Mouse (Mus musculus) granulocyte monocyte progenitor cell, adult 5-6 weeks (primary cell): ENCODE results near the gene Ikbkg. TPM values are rescaled to one million over a fixed set of nuclear protein-coding genes. Genes with fewer than 3 reads are reported as not detected.
"Not testable (repeated sequence)": the region's sequence is repeated elsewhere in the genome, so short reads cannot be mapped to it uniquely, and the experiment has no call there.

Experiments
- ATAC-seq: replicated peaks from 2 replicates; pipeline ENCODE4 v1.8.0; 2016; ENCODE audit warnings: mild to moderate bottlenecking, moderate TSS enrichment, inconsistent platforms; ENCODE audit not compliant: poor library complexity, severe bottlenecking
- total RNA-seq, 2 experiments: library from RNA; stranded (forward) in 1 of 2; stranded (reverse) in 1 of 2; fragments of 200-712, 200-1000 nt in 1 of 2; fragments of >200 nt in 1 of 2; fragmentation: Nextera tagmentation in 1 of 2; gene quantifications; 2 replicates each; pipeline ENCODE4 v1.2.3; 2014 to 2017

The Ikbkg gene
- total RNA-seq (2014; fragmentation: Nextera tagmentation) (13.1 and 23.7 TPM in 2 replicates), total RNA-seq (2017) (23.1 and 57.0 TPM in 2 replicates)

DNA sequence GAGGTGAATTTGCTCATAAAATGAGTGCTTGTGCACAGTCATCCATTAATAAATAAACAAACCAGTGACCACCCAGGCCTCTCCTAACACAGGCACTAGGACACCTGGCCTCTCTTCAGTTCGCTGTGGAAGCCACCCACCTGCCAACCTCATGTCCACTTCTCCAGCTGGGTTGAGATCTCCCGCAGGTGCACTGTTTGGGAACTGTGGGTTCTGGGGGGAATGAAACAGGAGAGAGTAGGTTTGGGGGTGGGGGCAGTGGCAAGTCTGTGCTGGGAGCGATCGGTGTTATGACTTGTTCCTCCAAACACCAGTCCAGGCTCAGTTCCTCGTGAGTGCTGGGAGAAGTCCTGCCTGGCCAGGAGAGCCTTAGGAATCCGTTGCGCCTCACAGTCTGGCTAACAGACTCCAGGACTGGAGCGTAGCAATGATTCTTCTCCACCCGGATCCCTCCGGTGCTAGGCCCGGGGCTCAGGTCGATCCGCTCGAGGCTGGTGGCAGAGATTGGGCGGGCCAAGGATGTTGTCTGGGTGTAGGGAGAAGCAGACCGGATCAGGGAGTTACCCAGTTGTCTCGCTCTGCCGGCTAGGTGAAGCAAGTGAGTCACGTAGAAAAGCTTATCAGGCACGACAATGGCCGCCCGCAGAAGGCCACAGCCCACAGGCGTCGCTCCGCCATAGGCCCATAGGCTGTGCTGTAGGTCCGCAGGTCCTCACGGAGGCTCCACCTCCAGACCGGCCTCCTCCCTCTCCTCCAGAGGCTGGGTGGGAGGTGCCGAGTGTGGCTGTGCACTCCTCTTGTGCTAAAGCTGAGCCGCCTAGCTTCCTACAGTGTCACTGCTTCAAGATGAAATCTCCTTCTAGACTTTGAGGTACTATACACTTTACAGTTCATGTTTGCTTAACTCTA lies at the start of gene Ikbkg, which contains the start of gene Fam3a:
Gene Ikbkg (plus strand): TSS at position 756 of the 909 bp plus-strand sequence.
Gene Fam3a (minus strand): TSS at position 738 of the 909 bp plus-strand sequence.
- ATAC-seq = peak; percentile 100

DNA sequence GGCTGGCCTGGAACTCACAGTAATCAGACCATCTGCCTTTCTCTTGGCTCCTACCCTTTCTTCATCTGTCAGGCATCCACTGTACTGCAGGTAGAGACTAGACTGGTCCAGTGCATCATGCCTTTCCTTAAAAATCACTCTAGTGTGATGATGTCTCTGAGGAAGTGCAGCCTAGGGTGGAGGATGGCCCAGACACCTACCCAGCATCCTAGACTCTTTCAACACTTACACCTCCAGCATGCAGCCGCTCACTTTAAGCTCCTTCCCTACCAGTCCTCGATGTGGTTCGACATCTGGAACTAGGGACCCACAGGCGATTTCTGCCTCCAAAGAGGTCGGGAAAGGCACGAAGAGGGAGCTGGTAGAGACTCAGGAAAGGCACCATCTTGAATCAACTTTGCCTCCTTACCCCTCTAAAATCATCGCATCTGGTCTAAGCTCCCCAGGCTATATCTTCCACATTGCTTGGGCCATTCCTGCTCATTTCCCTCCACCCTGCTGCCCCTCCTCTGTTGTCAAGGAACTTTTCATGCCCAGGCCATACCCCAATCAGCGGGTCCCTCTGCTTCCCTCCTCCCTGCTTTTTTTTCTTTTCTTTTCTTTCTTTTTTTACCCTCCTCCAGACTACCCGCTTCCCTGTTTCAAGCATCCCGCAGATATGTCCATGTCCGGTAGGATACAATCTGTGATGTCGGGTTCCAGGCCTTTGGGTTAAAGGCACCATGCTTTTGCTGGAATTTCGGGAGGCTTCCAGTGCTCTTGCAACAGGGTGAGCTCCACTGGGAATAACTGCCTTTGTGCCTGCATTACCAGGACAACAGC lies 40.2 kb upstream of the Ikbkg start:
- 0 out of 2 replicates have a peak, but pooled peaks have one; percentile 12 for ATAC-seq

GRCm38 (mm10) chrX:74353467-74353770 lies 39.7 kb upstream of the Ikbkg start, which contains the start of gene Lage3:
Lage3 (minus strand) TSS chrX:74353618.
- ATAC-seq = peak; percentile 100

DNA sequence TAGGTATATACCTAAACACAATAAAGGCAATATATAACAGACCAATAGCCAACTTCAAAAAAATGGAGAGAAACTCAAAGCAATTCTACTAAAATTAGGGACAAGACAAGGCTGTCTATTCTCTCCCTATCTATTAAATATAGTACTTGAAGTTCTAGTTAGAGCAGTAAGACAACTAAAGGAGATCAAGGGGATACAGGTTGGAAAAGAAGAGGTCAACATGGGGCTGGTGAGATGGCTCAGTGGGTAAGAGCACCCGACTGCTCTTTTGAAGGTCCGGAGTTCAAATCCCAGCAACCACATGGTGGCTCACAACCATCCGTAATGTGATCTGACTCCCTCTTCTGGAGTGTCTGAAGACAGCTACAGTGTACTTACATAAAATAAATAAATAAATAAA lies 36.0 kb upstream of the Ikbkg start:
- not testable (repeated sequence) for ATAC-seq

- ATAC-seq = no peak
Observed at GRCm38 (mm10) chrX:74359171-74359570, 33.9 kb upstream of the Ikbkg start.

DNA sequence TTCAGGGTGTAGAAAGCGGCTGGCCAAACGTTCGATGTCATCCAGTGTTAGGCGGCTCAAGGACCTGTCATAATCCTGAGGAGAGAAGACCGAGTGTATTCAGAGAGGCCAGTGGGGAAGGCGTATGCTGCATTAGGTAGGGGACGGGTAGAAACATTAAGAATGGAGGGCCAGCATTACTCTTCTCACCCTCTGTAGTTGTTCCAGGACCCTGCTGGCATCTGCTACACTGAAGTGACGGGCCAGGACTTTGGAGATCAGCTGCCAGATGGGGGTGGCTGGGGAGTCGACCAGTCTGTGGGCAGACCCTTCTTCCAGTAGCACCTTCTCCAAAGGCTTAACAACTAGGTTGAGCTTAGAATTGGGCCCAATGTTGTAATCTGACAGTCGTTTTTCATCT lies 25.6 kb upstream of the Ikbkg start:
- no peak for ATAC-seq

- peak; percentile 65 for ATAC-seq
Observed at GRCm38 (mm10) chrX:74368209-74368909, 24.7 kb upstream of the Ikbkg start.

DNA sequence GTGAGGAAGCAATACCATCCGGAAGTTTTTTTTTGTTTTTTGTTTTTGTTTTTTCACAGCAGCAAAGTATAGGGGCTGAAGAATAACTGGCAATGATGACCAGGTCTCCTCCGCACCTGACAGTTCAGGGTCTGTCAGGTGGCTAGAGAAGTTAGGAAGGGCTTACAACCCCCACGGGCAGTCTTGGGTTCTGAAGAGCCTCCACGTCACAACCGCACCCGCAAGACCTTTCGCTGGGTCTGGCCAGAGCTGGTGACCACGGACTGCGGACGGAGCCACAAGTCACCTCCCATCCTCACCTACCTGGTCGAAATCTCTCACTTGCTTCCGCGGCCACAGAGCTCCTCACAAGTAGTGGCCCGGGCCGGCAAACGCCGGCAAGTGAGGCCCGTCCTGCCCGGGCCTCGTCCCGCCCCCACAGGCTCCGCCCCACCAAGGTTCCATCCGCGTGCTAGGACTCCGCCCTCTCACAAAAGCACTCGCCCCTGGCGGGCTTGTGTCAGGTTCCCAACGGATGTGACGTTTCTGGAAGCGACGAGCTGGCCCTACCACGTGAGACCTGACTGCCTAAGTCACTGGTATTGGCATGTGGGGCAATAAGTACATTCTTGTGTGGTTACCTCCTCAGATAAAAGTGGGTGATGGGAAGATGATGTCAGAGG lies 20.1 kb upstream of the Ikbkg start, which contains the start of the genes Ubl4a and Slc10a3:
Gene Ubl4a (minus strand): TSS at position 331 of the 662 bp plus-strand sequence.
Gene Slc10a3 (minus strand): TSS at position 462 of the 662 bp plus-strand sequence.
- ATAC-seq = peak; percentile 95

- no peak for ATAC-seq
Observed at GRCm38 (mm10) chrX:74384451-74384850, 8.6 kb upstream of the Ikbkg start.

GRCm38 (mm10) chrX:74388153-74388552 lies 4.9 kb upstream of the Ikbkg start:
- ATAC-seq = no peak

DNA sequence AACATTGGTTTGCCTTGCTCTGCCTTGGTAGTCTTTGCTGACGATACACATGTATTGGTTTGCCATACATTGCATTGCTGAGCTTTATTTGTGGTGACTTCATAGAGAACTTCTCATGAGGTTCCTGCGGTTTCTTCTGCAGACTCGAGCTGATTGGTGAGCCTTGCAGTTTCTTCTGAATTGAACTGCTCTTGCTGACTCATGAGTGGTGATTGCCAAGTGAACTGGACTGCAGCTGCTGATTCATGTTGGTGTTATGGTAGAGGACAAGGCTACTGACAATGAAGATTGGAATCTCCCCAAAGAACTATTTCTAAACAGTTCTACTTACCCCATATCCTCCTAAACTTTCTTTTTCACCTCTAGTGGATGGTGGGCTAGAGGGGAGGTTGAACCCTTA lies 7.0 kb downstream of the Ikbkg start:
- no peak for ATAC-seq

DNA sequence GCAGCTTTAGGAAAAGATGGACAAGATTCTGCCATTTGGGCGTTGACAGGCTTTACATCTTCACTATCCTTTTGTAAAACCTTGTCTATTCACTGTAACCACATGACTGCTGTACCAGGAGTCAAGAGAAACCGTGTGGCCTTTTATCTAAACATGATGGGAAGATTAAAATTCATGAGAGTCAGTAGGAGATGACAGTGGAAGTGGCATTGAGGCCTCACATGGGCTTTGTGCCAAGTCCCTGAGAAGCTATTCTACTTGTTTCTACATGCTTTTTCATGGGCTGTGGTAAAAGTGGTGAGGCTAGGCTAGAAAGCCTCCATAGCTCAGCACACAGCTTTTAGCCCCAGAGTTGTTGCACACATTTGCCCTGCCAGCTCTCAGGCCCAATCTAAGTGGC lies 15.2 kb downstream of the Ikbkg start:
- no peak for ATAC-seq

DNA sequence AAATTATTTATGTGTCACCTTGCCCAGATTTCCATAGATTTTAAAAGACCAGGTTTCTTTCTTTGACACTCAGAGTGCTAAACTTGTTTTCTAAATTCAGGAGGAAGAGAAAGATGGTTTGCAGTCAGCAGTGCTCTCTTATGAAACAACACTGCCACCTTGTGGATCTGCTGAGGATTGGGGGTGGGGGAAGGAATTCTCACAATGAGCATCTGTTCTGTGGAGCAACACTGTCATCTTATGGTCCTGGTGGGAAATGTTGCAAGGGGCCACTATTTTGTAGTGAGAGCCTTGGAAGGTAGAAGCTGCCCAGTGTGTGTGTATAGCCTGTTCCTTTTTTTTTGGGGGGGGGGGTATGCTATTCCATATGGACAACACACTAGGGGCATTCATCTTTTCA lies 20.3 kb downstream of the Ikbkg start:
- ATAC-seq = peak; percentile 97

DNA sequence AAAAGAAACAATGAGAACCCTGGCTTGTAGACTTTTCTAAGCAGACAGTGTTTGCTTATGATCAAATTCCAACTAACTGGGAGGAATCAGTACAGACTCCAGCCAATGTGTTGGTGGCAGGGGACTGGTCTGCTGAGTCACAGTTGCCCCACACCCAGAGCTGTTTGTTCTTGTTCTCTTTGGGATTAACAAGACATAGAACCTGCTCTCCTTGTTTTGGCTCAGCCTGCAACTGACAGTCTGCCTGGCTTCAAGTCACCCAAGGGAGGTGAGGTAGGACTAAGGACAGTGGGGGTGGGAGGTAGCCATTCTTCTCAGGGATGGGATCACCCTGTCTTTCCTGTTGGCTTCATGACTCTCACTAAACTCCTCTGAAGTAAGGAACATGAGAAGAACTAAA lies 31.4 kb downstream of the Ikbkg start:
- no peak for ATAC-seq

GRCm38 (mm10) chrX:74425195-74425594 lies 32.1 kb downstream of the Ikbkg start:
- peak; percentile 13 for ATAC-seq

DNA sequence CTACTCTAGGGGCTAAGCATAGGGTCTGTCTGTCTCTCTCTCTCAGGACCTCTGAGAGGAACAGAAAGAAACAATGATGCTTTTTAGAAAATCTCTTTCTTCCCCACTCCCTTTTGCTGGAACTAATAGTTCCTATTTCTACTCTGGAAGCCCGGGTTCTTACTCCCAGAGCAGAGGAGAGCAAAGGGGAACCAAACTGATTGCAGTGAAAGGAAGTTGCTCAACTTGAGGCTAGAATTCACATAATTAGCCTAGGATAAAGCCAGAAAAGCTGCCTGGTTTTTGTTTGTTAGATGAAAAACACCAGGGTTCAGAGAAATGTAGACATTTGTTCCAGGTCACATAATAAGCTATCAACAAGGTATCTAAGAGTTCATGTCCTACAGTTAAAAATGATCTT lies 33.2 kb downstream of the Ikbkg start:
- peak; percentile 21 for ATAC-seq

GRCm38 (mm10) chrX:74427116-74427515 lies 34.0 kb downstream of the Ikbkg start:
- no peak for ATAC-seq

- no peak for ATAC-seq
Observed at GRCm38 (mm10) chrX:74428146-74428825, 35.2 kb downstream of the Ikbkg start.

DNA sequence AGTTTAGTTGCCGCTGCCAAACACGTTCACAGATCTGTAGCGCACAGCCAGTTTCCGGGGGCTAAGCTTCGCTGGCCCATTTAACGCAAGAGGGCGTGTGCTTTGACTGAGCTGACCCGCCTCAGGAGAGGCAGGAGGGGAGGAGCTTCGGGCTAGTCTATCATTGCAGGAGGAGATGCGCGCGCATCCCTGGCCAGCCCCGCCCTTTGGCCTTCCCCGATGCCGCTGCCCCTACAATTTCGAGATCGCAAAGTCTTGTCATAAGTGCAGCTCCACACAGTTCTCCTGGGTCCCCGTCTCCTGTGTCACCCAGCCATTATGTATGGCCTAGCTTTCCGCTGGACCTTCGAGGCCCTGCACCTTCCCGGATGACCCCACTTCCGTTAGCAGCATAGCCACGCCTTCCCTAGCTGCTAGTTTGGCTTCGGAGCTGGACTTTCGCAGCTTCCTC lies 35.8 kb downstream of the Ikbkg start, which contains the start of gene G6pdx:
Gene G6pdx (minus strand): TSS at position 369 of the 451 bp plus-strand sequence.
- ATAC-seq = peak; percentile 62
